Mouse (Mus musculus) thymus, postnatal 0 days (tissue): ENCODE measurements around the gene Fam167b. TPM values are rescaled to one million over a fixed set of nuclear protein-coding genes. Genes with fewer than 3 reads are reported as not detected.

ENCODE experiments used
- DNase-seq: peaks from one replicate; pipeline ENCODE4 v3.0.0-alpha.2; 2015; ENCODE audit warnings: low spot score
- polyA plus RNA-seq: library from polyadenylated mRNA; unstranded; fragments of >200 nt; fragmentation: Nextera tagmentation; extraction: Ambion mirVana; gene quantifications from 2 replicates; pipeline ENCODE4 v1.2.1, GENCODE M21; 2015

The Fam167b gene
- polyA plus RNA-seq, 1 experiment from 2014 or later = 3.7 TPM

DNA sequence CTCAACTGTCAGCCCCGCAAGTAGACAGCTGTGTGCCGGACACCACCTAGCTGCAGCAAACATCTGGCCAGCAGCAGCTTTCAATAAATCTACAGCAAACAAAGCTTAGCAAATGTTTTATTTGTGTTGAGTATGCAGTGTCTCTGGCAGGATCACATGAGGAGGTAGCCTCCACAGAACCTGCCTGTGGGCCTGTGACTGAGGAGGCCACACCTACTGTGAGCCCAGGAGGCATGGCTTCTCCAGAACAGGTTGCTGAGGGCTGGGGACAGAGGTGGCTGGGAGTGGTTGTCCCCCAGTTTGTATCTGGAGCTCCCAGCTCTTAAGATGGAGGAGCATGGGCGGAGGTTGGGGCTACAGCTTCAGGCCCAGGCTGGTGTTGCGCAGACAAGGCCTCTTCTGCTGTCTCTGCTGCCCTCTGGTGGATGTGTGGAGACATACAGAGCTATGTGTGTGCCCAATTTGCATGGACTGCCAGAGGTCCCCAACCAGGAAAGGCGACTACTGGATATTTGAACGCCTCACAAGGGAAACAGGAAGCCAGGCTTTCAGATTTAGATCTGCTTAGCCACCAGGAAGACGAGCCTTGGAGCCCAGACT, 30.2 kb upstream of the Fam167b start:
- peak; percentile 87 for DNase-seq

DNA sequence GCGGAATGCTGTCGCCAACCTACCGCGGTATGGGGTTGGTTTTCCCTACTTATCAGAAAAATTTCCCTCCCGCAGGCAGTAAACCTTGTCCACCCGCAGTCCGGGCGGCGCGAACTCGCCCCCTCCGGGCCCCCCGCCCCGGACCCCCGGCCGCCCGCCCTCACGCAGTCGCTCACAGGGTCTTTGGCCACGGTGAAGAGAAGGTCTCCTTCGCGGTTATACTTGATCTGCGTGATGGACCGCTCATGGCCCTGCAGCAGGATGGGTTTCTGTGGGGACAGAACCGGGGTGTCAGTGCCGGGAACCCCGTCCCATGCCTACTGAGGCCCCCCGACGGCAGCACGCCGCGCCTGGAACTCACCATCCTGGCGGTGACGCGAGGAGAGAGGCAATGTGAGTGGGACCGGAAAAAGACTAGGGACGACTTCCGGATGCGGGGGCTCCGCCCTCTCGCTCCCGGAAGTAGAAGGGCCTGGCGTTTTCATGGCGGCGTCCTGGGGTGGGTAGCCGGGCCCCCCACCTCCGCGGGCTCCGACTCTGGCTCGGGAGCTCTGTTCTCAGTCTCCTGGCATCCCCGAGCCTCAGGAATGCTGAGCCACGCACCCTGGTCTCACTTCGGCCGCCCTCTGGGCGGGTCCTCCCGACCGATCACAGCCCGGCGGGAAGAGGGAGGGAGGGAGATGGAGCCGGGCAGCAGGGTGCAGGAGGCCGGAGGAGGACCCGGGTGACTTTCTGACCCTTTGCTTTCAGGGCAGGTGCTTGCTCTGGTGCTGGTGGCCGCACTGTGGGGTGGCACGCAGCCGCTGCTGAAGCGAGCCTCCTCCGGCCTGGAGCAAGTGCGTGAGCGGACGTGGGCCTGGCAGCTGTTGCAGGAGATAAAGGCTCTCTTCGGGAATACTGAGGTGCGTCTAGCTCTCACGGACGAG, 22.1 kb upstream of the Fam167b start, which contains the start of the genes Eif3i and Tmem234:
TSS of gene Eif3i (minus strand) at position 416 of the 926 bp plus-strand sequence.
TSS of gene Tmem234 (plus strand) at position 436 of the 926 bp plus-strand sequence.
- peak; percentile 90 for DNase-seq

- no peak for DNase-seq
Observed at GRCm38 (mm10) chr4:129588865-129589264, 10.5 kb upstream of the Fam167b start.

- no peak for DNase-seq
Observed at GRCm38 (mm10) chr4:129586943-129587342, 8.6 kb upstream of the Fam167b start.

GRCm38 (mm10) chr4:129585773-129586172, 7.4 kb upstream of the Fam167b start:
- DNase-seq = no peak

- peak; percentile 91 for DNase-seq
Observed at GRCm38 (mm10) chr4:129584884-129585608, 6.7 kb upstream of the Fam167b start.

DNA sequence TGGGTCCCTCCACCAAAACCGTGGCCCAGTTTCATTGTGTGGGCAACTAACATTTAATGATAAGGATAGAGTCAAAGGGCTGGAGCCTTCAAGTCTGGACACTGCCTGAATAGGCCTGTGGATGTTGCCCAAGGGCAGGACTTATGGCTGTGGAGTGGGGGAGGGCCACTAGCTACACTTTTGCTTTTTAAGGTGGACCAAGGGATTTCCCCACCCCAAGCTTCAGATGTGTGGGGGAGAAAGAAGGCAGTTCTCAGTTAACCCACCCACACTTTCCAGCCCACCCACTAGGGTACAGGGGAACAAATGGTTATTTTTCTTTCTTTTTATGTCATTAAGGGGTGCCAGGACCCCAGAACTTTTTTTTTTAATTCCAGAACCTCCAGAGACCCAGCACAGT, 6.0 kb upstream of the Fam167b start:
- no peak for DNase-seq

GRCm38 (mm10) chr4:129582251-129582650, 3.9 kb upstream of the Fam167b start:
- peak; percentile 22 for DNase-seq

DNA sequence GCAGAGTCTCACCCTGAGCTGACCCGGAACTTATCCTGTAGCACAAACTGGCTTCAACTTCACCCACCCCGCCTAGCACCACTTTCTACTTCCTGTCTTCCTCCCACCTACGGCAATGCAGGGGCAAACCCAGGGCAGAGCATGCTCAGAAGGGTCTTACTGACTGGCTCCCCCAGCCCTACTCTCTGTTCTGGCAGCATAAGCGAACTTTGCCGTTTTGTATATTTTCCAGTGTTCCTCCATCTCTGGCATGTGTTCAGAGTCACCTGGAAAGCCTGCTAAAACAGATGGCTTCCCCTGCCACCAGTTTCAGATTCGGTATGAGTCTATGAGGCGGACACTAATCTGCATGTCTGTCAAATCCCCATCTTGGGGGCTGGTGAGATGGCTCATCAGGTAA, 2.0 kb upstream of the Fam167b start:
- DNase-seq = peak; percentile 64

GRCm38 (mm10) chr4:129577688-129578087, 661 bp downstream of the Fam167b start:
- no peak for DNase-seq

DNA sequence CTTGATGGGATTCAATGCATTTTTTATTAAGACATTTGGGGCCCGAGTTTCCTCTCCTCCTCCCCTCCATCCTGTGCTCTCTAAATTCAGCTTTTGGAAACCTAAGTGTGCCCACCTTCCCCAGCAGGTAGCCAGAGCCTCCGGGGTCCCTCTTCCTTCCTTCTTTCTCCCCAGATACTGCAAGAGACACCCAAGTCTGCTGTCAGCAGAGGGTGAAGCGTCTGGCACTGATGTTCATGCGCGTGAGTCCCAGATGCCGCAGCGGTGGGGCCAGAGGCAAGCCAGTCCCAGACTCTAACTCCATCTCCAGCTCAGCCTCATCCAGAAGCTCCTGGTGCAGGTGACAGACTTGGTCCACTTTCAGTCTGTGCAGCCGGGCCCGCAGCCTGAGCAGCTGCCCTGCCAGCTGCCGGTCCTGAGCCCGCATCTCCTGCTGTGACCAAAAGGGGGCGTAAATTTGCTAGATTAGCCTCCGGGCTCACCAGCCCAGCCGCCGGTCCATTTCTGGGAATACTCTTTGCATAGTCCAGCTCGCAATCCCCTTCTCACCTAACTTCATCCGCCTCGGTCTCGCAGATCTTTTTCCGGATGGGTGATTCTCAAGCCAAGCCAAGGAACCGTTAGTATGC, 1.4 kb downstream of the Fam167b start:
- DNase-seq = peak; percentile 67

DNA sequence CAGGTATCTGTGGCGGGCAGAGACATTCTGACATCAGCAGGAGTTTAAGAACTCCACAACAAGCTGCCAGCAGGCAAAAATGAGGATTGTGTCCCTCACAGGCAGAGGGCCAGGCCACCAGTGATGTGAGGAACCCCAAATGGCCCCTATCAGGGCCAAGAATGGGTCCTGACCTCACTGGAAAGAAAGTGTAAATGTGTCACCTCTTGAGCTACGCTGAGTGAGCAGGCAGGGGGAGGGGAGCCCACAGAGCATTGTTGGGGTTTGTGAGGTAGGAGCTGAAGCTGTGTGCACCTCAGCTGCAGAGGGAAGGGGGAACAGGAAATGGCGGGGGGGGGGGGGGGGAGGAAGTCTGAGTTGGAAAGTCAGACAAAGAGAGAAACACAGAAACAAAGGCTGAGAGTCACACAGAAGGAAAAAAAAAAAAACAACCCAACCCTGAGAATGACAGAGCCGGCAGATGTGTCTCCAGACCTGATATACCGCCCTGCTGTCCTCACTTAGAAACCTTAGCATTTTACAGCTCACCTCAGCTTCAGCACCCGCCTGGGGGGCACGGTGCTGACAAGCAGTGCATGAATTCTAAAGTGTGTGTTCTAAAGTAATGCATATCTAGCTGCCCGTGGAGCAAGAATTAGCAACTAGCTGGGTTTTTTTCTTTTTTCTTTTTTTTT, 3.0 kb downstream of the Fam167b start:
- DNase-seq = peak; percentile 95

DNA sequence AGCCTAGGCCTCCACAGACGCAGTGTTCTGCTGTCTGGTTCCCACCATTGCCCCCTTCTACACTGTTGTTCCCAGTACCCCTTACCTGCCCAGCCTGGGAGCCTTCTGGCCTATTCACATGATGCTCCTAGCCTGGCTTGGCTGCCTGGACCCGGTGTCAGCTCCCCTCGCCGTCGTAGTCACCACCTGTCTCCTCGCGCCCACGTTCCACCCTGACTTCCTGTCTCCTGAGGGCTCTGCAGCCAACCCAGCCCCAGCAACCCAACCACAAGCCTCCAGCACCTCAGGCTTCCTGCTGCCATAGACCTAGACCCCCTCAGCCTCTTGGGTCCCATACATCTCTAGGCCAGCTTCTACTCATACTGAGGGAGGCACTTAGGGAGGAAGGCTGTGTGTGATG, 4.9 kb downstream of the Fam167b start, which contains the start of gene Lck:
TSS of gene Lck (minus strand) at position 212 of the 400 bp plus-strand sequence.
- peak; percentile 90 for DNase-seq

GRCm38 (mm10) chr4:129573093-129573370, 5.3 kb downstream of the Fam167b start:
- no peak for DNase-seq

- no peak for DNase-seq
Observed at GRCm38 (mm10) chr4:129572236-129573092, 5.9 kb downstream of the Fam167b start.

- peak; percentile 33 for DNase-seq
Observed at GRCm38 (mm10) chr4:129571551-129572084, 6.7 kb downstream of the Fam167b start.

DNA sequence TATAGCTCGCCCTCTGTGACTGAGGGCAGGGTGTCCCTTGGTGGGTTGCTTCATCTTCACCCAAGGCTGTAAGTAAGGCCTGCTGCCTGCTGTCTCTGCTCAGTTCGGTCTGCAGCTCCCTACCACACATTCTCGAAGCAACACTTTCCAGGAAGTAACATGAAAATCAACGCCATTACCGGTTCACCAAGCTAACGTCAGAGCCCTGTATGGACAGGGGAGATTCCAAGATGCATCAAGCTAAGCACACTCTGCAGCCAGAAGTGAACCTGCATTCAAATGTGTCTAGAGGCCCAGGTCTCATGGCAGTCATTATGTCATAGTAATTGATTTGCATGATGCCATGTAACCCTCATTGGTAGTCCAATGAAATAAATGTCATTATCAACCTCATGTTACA, 8.3 kb downstream of the Fam167b start:
- DNase-seq = no peak

DNA sequence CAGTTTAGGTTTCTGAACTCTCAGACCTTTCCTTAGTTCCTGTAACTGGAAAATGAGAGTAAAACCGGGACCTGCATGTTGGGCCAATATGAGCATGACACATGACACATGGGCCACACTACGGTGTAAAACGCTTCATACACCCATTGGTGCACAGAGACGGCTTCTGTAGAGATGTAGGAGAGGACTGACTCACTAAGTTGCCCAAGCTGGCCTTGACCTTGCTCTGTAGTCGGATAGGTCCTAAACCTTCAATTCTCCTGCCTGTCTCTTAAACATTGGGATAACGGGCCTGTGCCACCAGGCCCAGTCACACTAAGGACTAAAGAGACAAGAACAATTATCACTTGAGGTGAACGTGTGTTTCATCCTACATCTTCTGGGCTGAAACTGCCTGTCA, 10.0 kb downstream of the Fam167b start:
- DNase-seq = no peak

DNA sequence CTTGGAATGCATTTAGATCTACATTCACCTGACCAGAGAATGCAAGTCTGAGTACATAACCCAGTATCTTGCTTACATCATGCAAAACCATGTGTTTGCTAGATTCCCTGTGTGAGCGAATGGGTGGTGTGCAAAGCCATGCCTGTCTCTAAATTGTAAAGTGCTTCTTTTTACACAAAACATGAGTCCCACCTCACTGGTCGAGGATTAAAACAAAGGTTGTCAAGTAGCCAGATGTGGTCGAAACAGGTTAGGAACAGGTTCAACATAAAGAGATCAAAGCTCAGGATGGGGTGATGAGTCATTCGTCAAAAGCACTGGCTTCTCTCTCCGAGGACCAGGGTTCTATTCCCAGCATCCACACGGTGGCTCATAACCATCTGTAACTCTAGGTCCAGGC, 13.2 kb downstream of the Fam167b start:
- DNase-seq = no peak

- no peak for DNase-seq
Observed at GRCm38 (mm10) chr4:129563718-129564117, 14.6 kb downstream of the Fam167b start.
